Mouse (Mus musculus) embryonic facial prominence, embryonic 14.5 days (tissue): ENCODE measurements around the gene Prkaa1. TPM values are rescaled to one million over a fixed set of nuclear protein-coding genes. Genes with fewer than 3 reads are reported as not detected.
A peak's percentile ranks its signal among the peaks of the same experiment; 100 is the strongest.

ENCODE experiments used
- ATAC-seq: fragments of 200-750 bp; cut with Nextera tagmentation; 2 replicates; pipeline ENCODE4 v1.8.0; 2017; ENCODE audit warnings: low read depth, moderate number of reproducible peaks, moderate TSS enrichment
- DNase-seq: peaks from one replicate; pipeline ENCODE4 v3.0.0-alpha.2; 2015; ENCODE audit warnings: low spot score
- H3K27ac ChIP-seq: fragments of 300-500 bp; sonication (generic); replicated peaks from 2 replicates; pipeline ENCODE4 v1.5.1; 2014; ENCODE audit warnings: low read depth, mild to moderate bottlenecking, low read length, moderate library complexity
- H3K27me3 ChIP-seq: fragments of 300-500 bp; sonication (generic); replicated peaks from 2 replicates; pipeline ENCODE4 v1.6.1; 2014; ENCODE audit warnings: low read length; ENCODE audit not compliant: control insufficient read depth, insufficient read depth
- H3K36me3 ChIP-seq: fragments of 300-500 bp; sonication (generic); 2 replicates; pipeline ENCODE4 v1.6.1; 2014; ENCODE audit warnings: low read length, mixed read lengths; ENCODE audit not compliant: control insufficient read depth, insufficient read depth
- H3K4me1 ChIP-seq: fragments of 300-500 bp; sonication (generic); 2 replicates; pipeline ENCODE4 v1.6.1; 2014; ENCODE audit warnings: antibody characterized with exemption, low read length; ENCODE audit not compliant: control insufficient read depth, insufficient read depth
- H3K4me2 ChIP-seq: fragments of 300-500 bp; sonication (generic); 2 replicates; pipeline ENCODE4 v1.6.1; 2014; ENCODE audit warnings: low read depth, mild to moderate bottlenecking, low read length, moderate library complexity, mixed read lengths
- H3K4me3 ChIP-seq: fragments of 300-500 bp; sonication (generic); 2 replicates; pipeline ENCODE4 v1.5.1; 2014; ENCODE audit warnings: low read depth, mild to moderate bottlenecking, low read length
- H3K9ac ChIP-seq: fragments of 300-500 bp; sonication (generic); 2 replicates; pipeline ENCODE4 v1.6.1; 2014; ENCODE audit warnings: low read depth, mild to moderate bottlenecking, low read length, moderate library complexity, mixed read lengths
- H3K9me3 ChIP-seq: fragments of 300-500 bp; sonication (generic); 2 replicates; pipeline ENCODE4 v1.6.1; 2016; ENCODE audit warnings: low read length; ENCODE audit not compliant: control insufficient read depth
- WGBS: fragments of 180-500 bp; shearing (Covaris S2); extraction: QIAGEN DNeasy Blood & Tissue Kit; methylation state at CpG from one replicate; pipeline ENCODE4 v1.1.7; 2014; 5-methylcytosine and 5-hydroxymethylcytosine counted together
- polyA plus RNA-seq: library from polyadenylated mRNA; unstranded; fragments of >200 nt; fragmentation: Nextera tagmentation; extraction: Ambion mirVana; gene quantifications from 2 replicates; pipeline ENCODE4 v1.2.1, GENCODE M21; 2014

Prkaa1 gene
- polyA plus RNA-seq, 1 experiment from 2014 or later: 20.2 TPM

GRCm38 (mm10) chr15:5149187-5149586 is 5.5 kb downstream of the Prkaa1 start:
- Histone ChIP-seq H3K4me1 (peaks cover 23% of the 10 kb centered on the region), H3K9me3 (no peaks in the 10 kb centered on the region), H3K4me2 (no peak overlapping the region), H3K4me3 (no peak overlapping the region), H3K36me3 (0 out of 2 replicates have a peak, but pooled peaks cover 4% of the 10 kb centered on the region), H3K27me3 (no peaks in the 10 kb centered on the region), H3K9ac (no peak overlapping the region), H3K27ac (no peak overlapping the region)
- ATAC-seq (no peak), DNase-seq (peak; percentile 22)
- WGBS: 64% methylated on average over 4 of the region's 4 CpGs

GRCm38 (mm10) chr15:5152171-5152570 is 8.5 kb downstream of the Prkaa1 start:
- Histone ChIP-seq H3K4me1 (peaks cover 10% of the 10 kb centered on the region), H3K9ac (no peak overlapping the region), H3K9me3 (no peaks in the 10 kb centered on the region), H3K4me3 (no peak overlapping the region), H3K27ac (no peak overlapping the region), H3K36me3 (no peaks in the 10 kb centered on the region), H3K4me2 (no peak overlapping the region), H3K27me3 (no peaks in the 10 kb centered on the region)
- ATAC-seq (no peak), DNase-seq (no peak)
- WGBS: 94% methylated on average over 6 of the region's 6 CpGs

- Histone ChIP-seq H3K27ac (no peak overlapping the region), H3K9ac (no peak overlapping the region), H3K4me3 (no peak overlapping the region), H3K36me3 (no peaks in the 10 kb centered on the region), H3K4me1 (no peaks in the 10 kb centered on the region), H3K27me3 (no peaks in the 10 kb centered on the region), H3K9me3 (no peaks in the 10 kb centered on the region), H3K4me2 (no peak overlapping the region)
- 74% methylated on average over 9 of the region's 9 CpGs for WGBS
- ATAC-seq (no peak), DNase-seq (no peak)
Observed at GRCm38 (mm10) chr15:5154621-5155020, 11.0 kb downstream of the Prkaa1 start.

- 63% methylated on average over 5 of the region's 5 CpGs for WGBS
- Histone ChIP-seq H3K36me3 (no peaks in the 10 kb centered on the region), H3K4me1 (no peaks in the 10 kb centered on the region), H3K4me2 (no peak overlapping the region), H3K9ac (no peak overlapping the region), H3K9me3 (no peaks in the 10 kb centered on the region), H3K27ac (no peak overlapping the region), H3K4me3 (no peak overlapping the region), H3K27me3 (no peaks in the 10 kb centered on the region)
- ATAC-seq (no peak), DNase-seq (no peak)
Observed at GRCm38 (mm10) chr15:5155093-5155492, 11.4 kb downstream of the Prkaa1 start.

GRCm38 (mm10) chr15:5156355-5156754 is 12.7 kb downstream of the Prkaa1 start:
- Histone ChIP-seq H3K36me3 (no peaks in the 10 kb centered on the region), H3K4me3 (no peak overlapping the region), H3K9me3 (no peaks in the 10 kb centered on the region), H3K4me1 (no peaks in the 10 kb centered on the region), H3K9ac (no peak overlapping the region), H3K27ac (no peak overlapping the region), H3K4me2 (no peak overlapping the region), H3K27me3 (no peaks in the 10 kb centered on the region)
- whole genome bisulfite sequencing: 83% methylated on average over 4 of the region's 4 CpGs
- DNase-seq (no peak), ATAC-seq (no peak)

GRCm38 (mm10) chr15:5157386-5157785 is 13.7 kb downstream of the Prkaa1 start:
- no peak overlapping the region for H3K4me2 ChIP-seq
- H3K4me1 ChIP-seq: no peaks in the 10 kb centered on the region
- H3K27ac ChIP-seq: no peak overlapping the region
- H3K36me3 ChIP-seq: no peaks in the 10 kb centered on the region
- no peak overlapping the region for H3K9ac ChIP-seq
- no peaks in the 10 kb centered on the region for H3K27me3 ChIP-seq
- H3K4me3 ChIP-seq: no peak overlapping the region
- 43% methylated on average over 1 of the region's 1 CpGs for WGBS
- no peaks in the 10 kb centered on the region for H3K9me3 ChIP-seq
- no peak for DNase-seq
- no peak for ATAC-seq

- H3K9ac ChIP-seq: no peak overlapping the region
- no peak overlapping the region for H3K27ac ChIP-seq
- H3K4me2 ChIP-seq: no peak overlapping the region
- H3K4me1 ChIP-seq: no peaks in the 10 kb centered on the region
- H3K36me3 ChIP-seq: peaks cover 7% of the 10 kb centered on the region; the same call in 1 of the 2 replicates
- WGBS: 71% methylated on average over 6 of the region's 6 CpGs
- no peaks in the 10 kb centered on the region for H3K27me3 ChIP-seq
- ATAC-seq (no peak), DNase-seq (no peak)
- no peak overlapping the region for H3K4me3 ChIP-seq
- no peaks in the 10 kb centered on the region for H3K9me3 ChIP-seq
Observed at GRCm38 (mm10) chr15:5158827-5159226, 15.2 kb downstream of the Prkaa1 start.

- Histone ChIP-seq H3K9me3 (no peaks in the 10 kb centered on the region), H3K4me1 (no peaks in the 10 kb centered on the region), H3K27ac (no peak overlapping the region), H3K9ac (no peak overlapping the region), H3K36me3 (peaks cover 57% of the 10 kb centered on the region), H3K4me3 (no peak overlapping the region), H3K4me2 (no peak overlapping the region), H3K27me3 (no peaks in the 10 kb centered on the region)
- 90% methylated on average over 12 of the region's 12 CpGs for WGBS
- no peak for DNase-seq
- no peak for ATAC-seq
Observed at GRCm38 (mm10) chr15:5165121-5165773, 21.6 kb downstream of the Prkaa1 start.

GRCm38 (mm10) chr15:5173217-5173820 is 29.7 kb downstream of the Prkaa1 start:
- H3K9me3 ChIP-seq: no peaks in the 10 kb centered on the region
- H3K27me3 ChIP-seq: no peaks in the 10 kb centered on the region
- 84% methylated on average over 12 of the region's 12 CpGs for WGBS
- no peak overlapping the region for H3K9ac ChIP-seq
- H3K4me1 ChIP-seq: no peaks in the 10 kb centered on the region
- ATAC-seq (no peak), DNase-seq (no peak)
- no peak overlapping the region for H3K27ac ChIP-seq
- H3K36me3 ChIP-seq: peaks cover 87% of the 10 kb centered on the region
- no peak overlapping the region for H3K4me3 ChIP-seq
- H3K4me2 ChIP-seq: no peak overlapping the region
